In genomic region chr1:184033390-184034010, GRCm38 (mm10) we compare ENCODE assay signal across 8 mouse cellular contexts. TPM values are rescaled to one million over a fixed set of nuclear protein-coding genes. Genes with fewer than 3 reads are reported as not detected.
DNase-seq lines count a peak whose midpoint lies in the region.

No protein-coding gene starts in this region.

- DNase-seq in right cerebral cortex, adult 18-20 months, result peak; percentile 61
- DNase-seq in right cerebral cortex, postnatal 4 days, result no peak
- peak; percentile 83 to 86 for DNase-seq in cerebellum, postnatal 25 days
- DNase-seq in gastrocnemius, postnatal 10 days, result peak; percentile 79
- DNase-seq in kidney, postnatal 36 days, result peak; percentile 53 to 77
- peak; percentile 68 for DNase-seq in lung, postnatal 25 days (ENCODE audit: low spot score)
- DNase-seq in ovary, postnatal 36 days (ENCODE audit: low spot score), result peak; percentile 80
- peak; percentile 43 for DNase-seq in urinary bladder, postnatal 10 days (ENCODE audit: low spot score)

RNA-seq across cellular contexts. Expression of gene 1700056E22Rik, which starts 0.6 kb away (rescaled TPM):
- total RNA-seq in gastrocnemius, postnatal 10 days (2021), result 1 to 10 TPM; 1.4 to 2.1 TPM

RNA-seq across cellular contexts. Expression of gene Dusp10, which starts 20.4 kb away (rescaled TPM):
- total RNA-seq in gastrocnemius, postnatal 10 days (2021), result 10 to 100 TPM; 24.9 to 39.5 TPM
